Mouse (Mus musculus): Measurements from ENCODE around the gene Arfgef2. TPM values are rescaled to one million over a fixed set of nuclear protein-coding genes. Genes with fewer than 3 reads are reported as not detected.

Gene Arfgef2
- polyA plus RNA-seq, 2 experiments from 2014 or later: 2.9 TPM

- no peak for ATAC-seq
Measured at GRCm38 (mm10) chr2:166862505-166862904, 57.1 kb downstream of the Arfgef2 start.

DNA sequence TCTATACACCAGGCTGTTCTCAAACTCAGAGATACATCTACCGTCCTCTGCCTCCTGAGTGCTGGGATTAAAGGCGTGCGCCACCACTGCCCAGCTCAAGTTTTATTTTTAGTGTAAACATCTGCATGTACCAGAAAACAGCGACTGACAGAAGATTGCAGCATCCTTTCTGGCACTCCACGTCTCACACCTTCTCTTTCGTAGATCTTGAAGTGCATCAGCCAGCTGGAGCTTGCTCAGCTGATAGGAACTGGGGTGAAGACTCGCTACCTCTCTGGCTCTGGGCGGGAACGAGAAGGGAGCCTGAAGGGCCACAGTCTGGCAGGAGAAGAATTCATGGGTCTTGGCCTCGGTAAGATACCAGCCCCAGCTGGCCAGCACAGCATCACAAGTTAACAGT lies 60.1 kb downstream of the Arfgef2 start:
- ATAC-seq: no peak

GRCm38 (mm10) chr2:166870271-166870865 lies 65.0 kb downstream of the Arfgef2 start:
- ATAC-seq: no peak

DNA sequence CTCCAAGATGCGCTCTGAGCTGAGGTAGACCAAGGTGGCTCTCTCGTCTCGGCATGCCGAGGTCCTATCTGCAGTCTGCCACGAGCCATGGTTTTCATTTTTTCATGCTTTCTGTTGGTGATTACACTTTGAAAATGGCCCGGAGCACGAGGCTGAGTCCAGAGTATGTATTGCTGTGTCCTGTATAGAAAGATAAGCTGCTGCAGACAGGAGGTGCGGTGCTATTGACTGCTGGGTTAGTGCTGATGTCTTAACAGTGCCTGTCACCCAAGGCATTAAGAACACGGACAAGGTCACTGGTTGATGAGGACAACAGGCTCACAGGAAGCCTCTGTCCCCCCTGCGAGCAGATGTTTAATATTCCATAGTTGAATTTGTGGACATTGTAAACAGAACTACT lies 65.5 kb downstream of the Arfgef2 start:
- ATAC-seq: no peak

GRCm38 (mm10) chr2:166874675-166875280 lies 69.4 kb downstream of the Arfgef2 start:
- no peak for ATAC-seq

DNA sequence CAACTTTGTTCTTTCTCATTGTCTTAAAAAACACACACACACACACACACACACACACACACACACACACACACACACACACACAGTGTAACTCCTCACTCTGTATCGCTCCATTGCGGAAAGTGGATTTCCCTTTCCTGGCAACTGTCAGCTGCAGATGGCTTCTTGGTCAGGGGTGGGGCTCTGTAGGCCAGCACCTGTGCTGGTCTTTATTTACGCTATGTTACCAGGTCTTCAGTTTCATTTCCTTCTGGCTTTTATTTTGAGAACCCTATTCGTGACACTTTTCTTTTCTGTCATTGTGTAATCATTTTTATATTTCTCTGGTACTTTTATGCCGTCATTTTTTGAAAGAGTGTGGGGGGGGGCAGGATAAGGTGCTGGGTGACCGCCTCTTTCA lies 70.2 kb downstream of the Arfgef2 start:
- no peak for ATAC-seq

DNA sequence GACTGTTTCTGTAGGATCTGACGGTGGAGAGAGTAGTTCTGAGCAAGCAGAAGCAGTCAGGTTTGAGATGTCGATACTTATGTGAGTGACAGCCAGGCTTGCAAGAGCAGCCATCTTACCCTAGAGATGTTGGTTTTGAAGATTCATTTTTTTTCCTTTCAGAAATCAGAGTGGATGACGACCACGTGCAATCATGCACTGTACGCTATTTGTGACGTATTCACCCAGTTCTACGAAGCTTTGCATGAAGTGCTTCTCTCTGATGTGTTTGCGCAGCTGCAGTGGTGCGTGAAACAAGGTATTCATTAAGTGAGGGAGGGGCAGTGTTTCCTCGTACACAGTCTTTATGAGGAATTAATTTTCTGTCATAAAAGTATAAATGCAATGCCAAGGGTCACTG lies 70.9 kb downstream of the Arfgef2 start:
- ATAC-seq: no peak

GRCm38 (mm10) chr2:166885066-166885465 lies 79.7 kb downstream of the Arfgef2 start:
- no peak for ATAC-seq

DNA sequence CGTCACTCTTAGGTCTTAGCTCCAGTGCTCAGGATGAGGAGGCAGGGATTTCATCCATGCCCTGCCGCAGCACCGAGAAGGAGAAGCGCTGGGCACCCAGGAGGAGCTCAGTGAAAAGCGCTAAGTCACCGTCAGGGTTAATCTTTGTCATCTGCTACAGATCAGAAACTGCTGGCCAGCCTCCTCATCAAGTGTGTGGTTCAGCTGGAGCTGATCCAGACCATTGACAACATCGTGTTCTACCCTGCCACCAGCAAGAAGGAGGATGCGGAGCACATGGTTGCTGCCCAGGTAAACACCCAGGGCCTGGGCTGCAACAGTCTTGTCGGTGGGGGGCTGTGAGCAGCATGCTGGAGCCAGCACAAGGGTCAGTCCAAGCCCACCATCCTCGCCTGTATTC lies 80.2 kb downstream of the Arfgef2 start:
- ATAC-seq: no peak

DNA sequence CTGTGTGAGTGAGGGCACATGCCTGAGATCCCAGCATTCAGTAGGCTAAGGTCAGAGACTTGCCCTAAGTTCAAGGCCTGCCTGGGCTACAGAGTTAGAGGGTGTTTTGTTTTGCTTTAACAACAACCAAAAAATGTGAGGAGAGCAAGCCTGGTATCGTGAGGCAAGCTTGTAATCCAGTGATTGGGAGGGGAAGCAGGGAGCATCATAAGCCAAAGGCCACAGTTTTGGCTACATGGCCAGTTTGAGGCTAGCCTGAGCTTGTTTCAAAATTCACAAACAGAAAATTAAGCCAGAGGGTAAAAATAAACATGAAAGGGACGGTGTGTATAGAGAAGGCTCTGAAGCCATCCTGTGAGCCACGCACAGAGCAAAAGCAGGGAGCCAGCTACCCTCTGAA lies 80.8 kb downstream of the Arfgef2 start:
- no peak for ATAC-seq

DNA sequence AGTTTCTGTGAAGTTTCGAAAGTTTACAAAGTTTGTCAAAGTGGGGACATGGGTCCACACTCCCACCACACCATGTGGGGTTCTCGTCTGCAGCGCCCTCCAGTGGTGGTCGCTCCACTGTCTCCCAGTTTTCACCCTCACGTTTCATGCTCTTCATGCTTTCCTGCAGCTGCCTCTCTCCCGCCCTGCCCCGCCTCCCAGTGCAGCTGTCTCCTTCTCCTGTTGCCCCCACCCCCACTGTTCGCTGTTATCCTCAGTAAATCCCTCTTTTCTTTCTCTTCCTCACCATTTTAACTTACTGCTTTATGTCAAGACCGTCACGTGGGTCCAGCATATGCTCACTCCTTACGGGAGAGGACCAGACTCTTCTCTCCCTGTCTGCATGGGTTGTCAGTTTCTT lies 82.4 kb downstream of the Arfgef2 start:
- ATAC-seq: no peak

DNA sequence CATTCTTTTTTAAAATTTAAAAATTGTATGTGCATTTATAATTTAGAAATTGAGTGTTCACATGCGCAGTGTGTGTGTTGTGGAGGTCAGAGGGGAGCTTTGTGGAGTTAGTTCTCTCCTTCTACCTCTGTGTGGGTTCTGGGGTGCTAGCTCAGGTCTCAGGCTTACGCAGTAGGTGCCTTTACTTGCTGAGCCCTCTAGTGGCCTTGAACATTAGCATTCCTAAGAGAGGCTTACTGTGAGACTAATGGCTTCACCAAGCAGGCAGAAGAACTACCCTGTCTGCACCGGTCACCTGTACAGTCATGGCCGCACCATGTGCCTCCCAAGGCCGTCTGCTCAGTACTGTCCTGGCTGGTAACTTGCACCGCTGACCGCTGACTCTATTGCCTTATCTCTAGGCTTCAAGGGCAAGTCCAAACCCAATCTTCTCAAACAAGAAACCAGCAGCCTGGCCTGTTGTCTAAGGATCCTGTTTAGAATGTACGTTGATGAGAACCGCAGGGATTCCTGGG lies 86.0 kb downstream of the Arfgef2 start:
- no peak for ATAC-seq

DNA sequence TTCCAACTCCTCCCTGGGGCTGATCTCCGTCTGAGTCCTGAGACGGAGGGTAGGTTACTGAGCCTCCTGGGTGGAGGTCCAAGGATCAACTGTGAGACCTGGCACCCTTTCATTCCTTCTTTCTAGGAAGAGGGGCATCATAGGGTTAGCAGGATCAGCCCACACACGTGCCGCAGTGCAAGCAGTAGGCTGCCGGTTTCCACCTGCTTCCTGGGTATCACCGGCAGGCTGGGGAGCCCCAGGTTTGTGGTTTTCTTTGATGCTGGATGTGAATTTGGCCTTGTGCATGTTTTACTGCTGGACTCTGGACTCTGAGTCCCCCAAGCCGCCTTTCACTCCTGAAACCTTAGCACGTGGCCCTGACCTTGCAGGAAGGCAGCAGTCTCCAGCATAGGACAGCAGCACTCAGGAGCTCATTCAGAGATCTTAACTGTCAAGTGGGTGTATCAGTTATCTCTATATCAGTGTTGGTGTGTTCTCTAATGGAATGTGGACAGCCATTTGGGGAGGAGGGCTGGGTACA lies 86.8 kb downstream of the Arfgef2 start:
- no peak for ATAC-seq

DNA sequence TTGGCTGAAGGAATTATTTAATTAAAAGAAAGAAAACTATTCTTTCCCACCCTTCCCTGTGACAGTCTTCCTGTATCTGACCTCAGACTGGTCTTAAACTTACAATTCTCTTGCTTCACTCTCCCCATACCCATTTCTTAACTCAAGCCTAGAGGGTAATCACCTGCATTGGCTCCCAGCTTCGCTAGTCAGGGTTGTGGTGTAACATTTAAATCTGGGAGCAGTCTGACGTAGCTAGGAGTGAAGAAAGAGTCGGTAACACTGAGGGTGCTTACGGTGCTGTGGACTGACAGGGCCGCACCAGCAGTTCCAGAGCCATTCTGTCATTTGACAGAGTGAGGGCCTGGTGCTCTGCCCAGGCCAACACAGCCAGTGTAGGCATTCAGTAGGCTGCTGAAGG lies 87.6 kb downstream of the Arfgef2 start:
- no peak for ATAC-seq

DNA sequence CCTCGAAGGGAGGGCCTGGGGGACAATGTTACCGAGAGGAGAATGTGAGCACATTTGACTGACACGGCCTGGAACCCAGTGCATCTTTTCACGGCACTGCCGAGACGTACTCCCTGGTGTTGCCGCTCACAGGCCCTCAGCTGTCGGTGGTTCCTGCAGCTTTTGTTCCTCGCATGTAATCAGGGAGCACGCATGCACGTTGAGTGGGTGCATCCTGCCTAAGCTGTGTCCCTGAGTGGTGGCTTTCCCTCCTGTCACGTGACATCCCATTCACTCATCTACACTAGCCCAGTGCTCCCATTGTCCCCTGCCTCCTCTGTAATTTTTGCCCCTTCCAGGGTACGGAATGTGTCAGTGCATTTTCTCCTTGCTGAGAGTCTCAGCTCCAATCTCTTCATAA lies 91.0 kb downstream of the Arfgef2 start:
- no peak for ATAC-seq

DNA sequence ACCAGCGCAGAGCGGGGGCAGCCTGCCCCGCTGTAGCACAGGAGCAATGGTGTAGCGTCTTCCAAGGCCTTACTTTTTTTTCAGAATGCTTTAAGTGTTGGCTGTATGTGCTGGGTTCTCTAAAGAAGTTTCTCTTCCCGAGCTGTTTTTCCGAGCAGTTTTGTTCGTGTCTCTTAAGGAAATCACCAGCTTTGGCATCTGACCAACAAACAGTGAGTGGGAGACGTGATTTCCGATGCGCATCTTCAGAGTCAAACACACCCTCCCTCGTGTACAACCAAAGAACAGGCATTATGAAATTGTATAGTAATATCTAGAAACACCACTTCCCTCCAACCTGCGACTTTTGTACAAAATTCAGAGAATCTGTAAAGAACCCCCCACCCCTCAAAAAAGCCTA lies 91.6 kb downstream of the Arfgef2 start:
- no peak for ATAC-seq

DNA sequence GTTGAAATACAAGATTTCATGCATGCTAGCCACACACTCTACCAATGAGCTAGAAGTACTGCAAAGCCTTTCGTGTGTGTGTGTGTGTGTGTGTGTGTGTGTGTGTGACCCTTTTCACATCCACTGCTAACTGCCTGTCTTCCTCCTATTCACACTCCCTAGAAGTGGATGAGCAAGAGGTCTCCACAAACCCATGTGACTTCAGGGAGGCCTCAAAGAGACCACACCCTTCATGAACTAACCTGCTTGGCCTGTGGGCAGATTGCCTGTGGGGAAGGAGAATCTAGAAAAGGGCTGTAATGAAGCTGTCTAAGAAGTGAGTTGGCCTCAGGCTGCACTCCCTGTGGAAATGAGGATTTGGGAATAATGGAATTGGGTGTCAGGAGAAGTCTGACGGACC lies 93.8 kb downstream of the Arfgef2 start:
- ATAC-seq: no peak

DNA sequence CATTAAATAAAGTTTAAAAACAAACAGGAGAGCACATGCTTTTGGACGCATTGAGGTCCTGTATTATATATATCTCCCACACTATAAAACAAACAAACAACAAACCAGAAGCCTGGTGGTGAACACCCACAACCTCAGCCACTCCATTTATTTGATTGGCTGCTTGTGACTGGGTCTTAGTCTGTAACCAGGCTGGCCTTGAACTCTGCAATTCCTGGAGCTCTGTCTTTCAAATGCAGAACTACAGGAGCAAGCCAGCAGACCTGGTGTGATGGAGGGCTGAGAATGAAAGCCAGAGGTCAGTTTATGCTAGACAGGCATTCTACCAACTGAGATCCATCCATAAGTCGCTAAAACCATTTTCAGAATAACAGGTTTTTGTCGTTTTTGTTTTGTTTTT lies 94.4 kb downstream of the Arfgef2 start:
- ATAC-seq: no peak

- ATAC-seq: no peak
Measured at GRCm38 (mm10) chr2:166900792-166901505, 95.6 kb downstream of the Arfgef2 start.

DNA sequence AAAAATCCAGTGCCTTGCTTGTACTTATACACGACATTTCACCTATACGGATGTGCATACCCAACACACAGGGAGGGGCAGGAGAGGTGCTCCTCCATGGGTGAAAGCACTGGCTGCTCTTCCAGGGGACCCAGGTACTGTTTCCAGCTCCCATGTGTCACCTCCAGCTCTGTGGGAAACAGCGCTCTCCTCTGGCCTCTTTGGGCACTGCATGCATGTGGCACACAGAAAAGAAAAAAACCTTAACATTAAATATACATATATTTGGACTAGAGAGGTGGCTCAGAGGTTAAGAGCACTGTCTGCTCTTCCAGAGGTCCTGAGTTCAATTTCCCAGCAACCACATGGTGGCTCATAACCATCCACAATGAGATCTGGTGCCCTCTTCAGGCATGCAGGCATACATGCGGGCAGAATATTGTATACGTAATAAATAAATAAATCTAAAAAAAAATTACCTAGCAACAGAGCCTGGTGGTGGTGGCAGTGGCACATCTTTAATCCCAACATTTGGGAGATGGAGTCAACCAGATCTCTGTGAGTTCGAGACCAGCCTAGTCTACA lies 98.4 kb downstream of the Arfgef2 start:
- ATAC-seq: no peak

DNA sequence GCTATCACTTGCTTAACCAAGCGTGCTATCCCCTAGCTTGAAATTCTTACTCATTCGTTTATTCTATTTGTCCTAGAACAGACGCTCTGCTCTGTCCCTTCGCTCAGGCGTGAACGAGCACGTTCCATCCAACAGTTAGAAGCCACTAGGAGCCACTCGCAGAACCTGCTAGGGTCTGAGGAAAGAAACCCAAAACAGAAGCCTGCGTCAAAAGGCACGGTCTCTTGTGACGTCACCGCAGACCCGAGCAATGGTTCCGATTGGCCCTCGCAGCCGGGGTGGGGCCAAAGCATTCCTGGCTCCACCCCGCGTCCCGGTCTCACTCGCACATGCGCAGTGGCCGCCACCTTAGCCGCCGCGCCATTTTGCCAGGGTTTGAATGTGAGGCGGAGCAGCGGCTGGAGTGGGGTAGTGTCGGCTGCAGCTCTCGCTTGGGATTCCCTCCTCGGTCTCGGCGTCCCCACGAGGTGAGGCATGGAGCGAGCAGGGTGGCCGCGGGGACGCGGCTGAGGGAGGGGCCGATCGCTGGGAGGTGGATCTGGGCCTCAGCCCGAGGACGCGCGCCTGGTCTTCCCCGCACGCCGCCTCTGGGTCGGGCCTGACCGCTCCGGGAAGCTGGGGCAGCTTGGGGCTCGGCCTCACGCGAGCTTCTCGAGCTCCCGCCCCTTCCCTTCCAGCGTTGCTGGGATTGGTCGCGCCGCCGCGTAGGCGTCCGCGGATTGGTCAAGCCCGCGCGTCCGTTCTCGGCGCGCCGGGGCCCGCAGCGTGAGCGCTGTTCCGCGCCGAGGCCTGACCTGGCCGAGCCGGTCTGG lies 100.5 kb downstream of the Arfgef2 start, which contains the start of gene Cse1l:
Gene Cse1l (plus strand): TSS at position 330 of the 812 bp plus-strand sequence.
- ATAC-seq: peak; percentile 93

GRCm38 (mm10) chr2:166906523-166907182 lies 101.3 kb downstream of the Arfgef2 start:
- ATAC-seq: peak; percentile 13
